Mouse (Mus musculus): Measurements from ENCODE around the gene Suclg2. TPM values are rescaled to one million over a fixed set of nuclear protein-coding genes. Genes with fewer than 3 reads are reported as not detected.

The Suclg2 gene
- polyA plus RNA-seq, 1 experiment from 2014 or later, result 67.6 TPM

GRCm38 (mm10) chr6:95491043-95491442 lies 227.6 kb downstream of the Suclg2 start:
- H3K9ac ChIP-seq (ENCODE audit: low read length), result no peak overlapping the region
- H3K4me2 ChIP-seq (replicated peaks; ENCODE audit: low read depth), result no peak overlapping the region
- H3K4me3 ChIP-seq (ENCODE audit: low read depth, low read length), result no peak overlapping the region
- no peaks in the 10 kb centered on the region for H3K27me3 ChIP-seq (ENCODE audit: control insufficient read depth, insufficient read depth, low read length)
- H3K27ac ChIP-seq (replicated peaks), result no peak overlapping the region
- no peaks in the 10 kb centered on the region for H3K36me3 ChIP-seq (ENCODE audit: control insufficient read depth, insufficient read depth, low read length)
- no peaks in the 10 kb centered on the region for H3K9me3 ChIP-seq (ENCODE audit: control insufficient read depth, low read length)
- TF ChIP-seq CTCF (IDR thresholded peaks at IDR 0.05; ENCODE audit: low read depth), result no peak
- no peak for TF ChIP-seq EP300 (optimal IDR thresholded peaks at IDR 0.05)
- ATAC-seq (ENCODE audit: low FRiP score, low TSS enrichment) (no peak), DNase-seq (ENCODE audit: low spot score) (no peak)
- no peaks in the 10 kb centered on the region for H3K4me1 ChIP-seq (replicated peaks; ENCODE audit: control insufficient read depth, insufficient read depth)
- WGBS, result 86% methylated on average over 2 of the region's 2 CpGs

GRCm38 (mm10) chr6:95485791-95486190 lies 232.8 kb downstream of the Suclg2 start:
- WGBS, result 86% methylated on average over 6 of the region's 6 CpGs
- TF ChIP-seq CTCF (IDR thresholded peaks at IDR 0.05; ENCODE audit: low read depth) (no peak), EP300 (optimal IDR thresholded peaks at IDR 0.05) (no peak)
- 0 out of 2 replicates have a peak, but pooled peaks cover 2% of the 10 kb centered on the region for H3K36me3 ChIP-seq (ENCODE audit: control insufficient read depth, insufficient read depth, low read length)

GRCm38 (mm10) chr6:95484183-95484818 lies 234.3 kb downstream of the Suclg2 start:
- ATAC-seq (ENCODE audit: low FRiP score, low TSS enrichment) (0 out of 2 replicates have a peak, but pooled peaks have one; percentile 38), DNase-seq (ENCODE audit: low spot score) (peak; percentile 33)
- 65% methylated on average over 7 of the region's 7 CpGs for WGBS
- TF ChIP-seq EP300 (optimal IDR thresholded peaks at IDR 0.05), result no peak
- peak; percentile 81 for TF ChIP-seq CTCF (IDR thresholded peaks at IDR 0.05; ENCODE audit: low read depth)
- Histone ChIP-seq H3K9me3 (ENCODE audit: control insufficient read depth, low read length) (no peaks in the 10 kb centered on the region), H3K27me3 (ENCODE audit: control insufficient read depth, insufficient read depth, low read length) (no peaks in the 10 kb centered on the region), H3K4me3 (ENCODE audit: low read depth, low read length) (no peak overlapping the region), H3K4me2 (replicated peaks; ENCODE audit: low read depth) (no peak overlapping the region), H3K27ac (replicated peaks) (no peak overlapping the region), H3K9ac (ENCODE audit: low read length) (no peak overlapping the region), H3K36me3 (ENCODE audit: control insufficient read depth, insufficient read depth, low read length) (0 out of 2 replicates have a peak, but pooled peaks cover 2% of the 10 kb centered on the region), H3K4me1 (replicated peaks; ENCODE audit: control insufficient read depth, insufficient read depth) (no peaks in the 10 kb centered on the region)

More at GRCm38 (mm10) chr6:95485791-95486190, 232.8 kb downstream of the Suclg2 start:
- Histone ChIP-seq H3K27ac (replicated peaks) (no peak overlapping the region), H3K4me3 (ENCODE audit: low read depth, low read length) (no peak overlapping the region), H3K4me2 (replicated peaks; ENCODE audit: low read depth) (no peak overlapping the region), H3K4me1 (replicated peaks; ENCODE audit: control insufficient read depth, insufficient read depth) (no peaks in the 10 kb centered on the region), H3K9me3 (ENCODE audit: control insufficient read depth, low read length) (no peaks in the 10 kb centered on the region), H3K27me3 (ENCODE audit: control insufficient read depth, insufficient read depth, low read length) (no peaks in the 10 kb centered on the region), H3K9ac (ENCODE audit: low read length) (no peak overlapping the region)
- no peak for DNase-seq (ENCODE audit: low spot score)
- ATAC-seq (ENCODE audit: low FRiP score, low TSS enrichment), result no peak

- Histone ChIP-seq H3K4me2 (replicated peaks; ENCODE audit: low read depth) (no peak overlapping the region), H3K4me1 (replicated peaks; ENCODE audit: control insufficient read depth, insufficient read depth) (no peaks in the 10 kb centered on the region), H3K36me3 (ENCODE audit: control insufficient read depth, insufficient read depth, low read length) (0 out of 2 replicates have a peak, but pooled peaks cover 2% of the 10 kb centered on the region), H3K9ac (ENCODE audit: low read length) (no peak overlapping the region), H3K27ac (replicated peaks) (no peak overlapping the region), H3K4me3 (ENCODE audit: low read depth, low read length) (no peak overlapping the region), H3K9me3 (ENCODE audit: control insufficient read depth, low read length) (no peaks in the 10 kb centered on the region), H3K27me3 (ENCODE audit: control insufficient read depth, insufficient read depth, low read length) (no peaks in the 10 kb centered on the region)
- ATAC-seq (ENCODE audit: low FRiP score, low TSS enrichment) (no peak), DNase-seq (ENCODE audit: low spot score) (no peak)
- TF ChIP-seq CTCF (IDR thresholded peaks at IDR 0.05; ENCODE audit: low read depth) (no peak), EP300 (optimal IDR thresholded peaks at IDR 0.05) (no peak)
- 98% methylated on average over 4 of the region's 4 CpGs for WGBS
These were observed 234.9 kb downstream of the Suclg2 start for GRCm38 (mm10) chr6:95483686-95484085.

GRCm38 (mm10) chr6:95483127-95483526 lies 235.5 kb downstream of the Suclg2 start:
- DNase-seq (ENCODE audit: low spot score), result no peak
- H3K4me3 ChIP-seq (ENCODE audit: low read depth, low read length), result no peak overlapping the region
- no peaks in the 10 kb centered on the region for H3K9me3 ChIP-seq (ENCODE audit: control insufficient read depth, low read length)
- WGBS, result 58% methylated on average over 6 of the region's 6 CpGs
- no peak overlapping the region for H3K4me2 ChIP-seq (replicated peaks; ENCODE audit: low read depth)
- 0 out of 2 replicates have a peak, but pooled peaks cover 2% of the 10 kb centered on the region for H3K36me3 ChIP-seq (ENCODE audit: control insufficient read depth, insufficient read depth, low read length)
- TF ChIP-seq CTCF (IDR thresholded peaks at IDR 0.05; ENCODE audit: low read depth) (no peak), EP300 (optimal IDR thresholded peaks at IDR 0.05) (no peak)
- H3K9ac ChIP-seq (ENCODE audit: low read length), result no peak overlapping the region
- no peaks in the 10 kb centered on the region for H3K4me1 ChIP-seq (replicated peaks; ENCODE audit: control insufficient read depth, insufficient read depth)
- no peak overlapping the region for H3K27ac ChIP-seq (replicated peaks)
- ATAC-seq (ENCODE audit: low FRiP score, low TSS enrichment), result no peak
- no peaks in the 10 kb centered on the region for H3K27me3 ChIP-seq (ENCODE audit: control insufficient read depth, insufficient read depth, low read length)

GRCm38 (mm10) chr6:95479801-95480200 lies 238.8 kb downstream of the Suclg2 start:
- Histone ChIP-seq H3K4me2 (replicated peaks; ENCODE audit: low read depth) (no peak overlapping the region), H3K27ac (replicated peaks) (no peak overlapping the region), H3K27me3 (ENCODE audit: control insufficient read depth, insufficient read depth, low read length) (no peaks in the 10 kb centered on the region), H3K9ac (ENCODE audit: low read length) (no peak overlapping the region), H3K4me3 (ENCODE audit: low read depth, low read length) (no peak overlapping the region), H3K9me3 (ENCODE audit: control insufficient read depth, low read length) (no peaks in the 10 kb centered on the region), H3K4me1 (replicated peaks; ENCODE audit: control insufficient read depth, insufficient read depth) (no peaks in the 10 kb centered on the region), H3K36me3 (ENCODE audit: control insufficient read depth, insufficient read depth, low read length) (0 out of 2 replicates have a peak, but pooled peaks cover 2% of the 10 kb centered on the region)
- DNase-seq (ENCODE audit: low spot score) (no peak), ATAC-seq (ENCODE audit: low FRiP score, low TSS enrichment) (no peak)
- WGBS, result 96% methylated on average over 6 of the region's 6 CpGs
- TF ChIP-seq CTCF (IDR thresholded peaks at IDR 0.05; ENCODE audit: low read depth) (no peak), EP300 (optimal IDR thresholded peaks at IDR 0.05) (no peak)
